Mouse (Mus musculus) G1E (cell line): ENCODE data around the gene Pan3. TPM values are rescaled to one million over a fixed set of nuclear protein-coding genes. Genes with fewer than 3 reads are reported as not detected.
A peak's percentile ranks its signal among the peaks of the same experiment; 100 is the strongest.

Experiments used
- ATAC-seq: 2 replicates; pipeline ENCODE4 v1.8.0; 2016; ENCODE audit warnings: mild to moderate bottlenecking; ENCODE audit not compliant: insufficient number of reproducible peaks, poor library complexity, low FRiP score, severe bottlenecking; ENCODE audit errors: extremely low read depth
- DNase-seq: peaks from one replicate; pipeline ENCODE4 v3.0.0; 2012; ENCODE audit warnings: low spot score
- H3K27me3 ChIP-seq: 2 replicates; pipeline ENCODE4 v1.6.1; 2012; ENCODE audit warnings: mild to moderate bottlenecking, low read length, inconsistent platforms; ENCODE audit not compliant: insufficient read depth
- H3K36me3 ChIP-seq: replicated peaks from 2 replicates; pipeline ENCODE3; 2012; ENCODE audit warnings: mild to moderate bottlenecking, inconsistent platforms
- H3K4me1 ChIP-seq: 2 replicates; pipeline ENCODE4 v1.6.1; 2012; ENCODE audit warnings: low read depth, low read length, inconsistent platforms, mixed read lengths; ENCODE audit not compliant: insufficient read depth
- H3K4me3 ChIP-seq: 2 replicates; pipeline ENCODE4 v1.5.1; 2012; ENCODE audit warnings: low read depth, mild to moderate bottlenecking, inconsistent platforms, low read length, moderate library complexity, mixed read lengths
- H3K9me3 ChIP-seq: replicated peaks from 2 replicates; pipeline ENCODE4 v1.6.1; 2012; ENCODE audit warnings: inconsistent platforms
- CTCF ChIP-seq: IDR thresholded peaks from 2 replicates; pipeline ENCODE4 v1.5.1; 2012; ENCODE audit warnings: low read depth, low read length, inconsistent platforms, mixed read lengths
- GATA1 ChIP-seq: IDR thresholded peaks from 2 replicates; pipeline ENCODE4 v1.6.1; 2012; ENCODE audit warnings: borderline replicate concordance, low read length, inconsistent platforms, mixed read lengths
- GATA2 ChIP-seq: IDR thresholded peaks from 2 replicates; pipeline ENCODE4 v1.6.1; 2012; ENCODE audit warnings: low read depth, low read length, inconsistent platforms, borderline replicate concordance
- POLR2AphosphoS5 ChIP-seq: IDR thresholded peaks from 2 replicates; pipeline ENCODE4 v1.6.1; 2012; ENCODE audit warnings: low read depth, low read length, inconsistent platforms; ENCODE audit not compliant: insufficient replicate concordance
- TAL1 ChIP-seq: conservative IDR thresholded peaks from 2 replicates; pipeline ENCODE4 v1.6.1; 2012; ENCODE audit warnings: low read depth, low read length, inconsistent platforms, mixed read lengths
- polyA plus RNA-seq: library from polyadenylated mRNA; stranded (reverse); fragments of >175 nt; gene quantifications from 2 replicates; pipeline ENCODE4 v1.2.3, GENCODE M21; 2012
- total RNA-seq, 2 experiments: library from RNA; stranded (forward) in 1 of 2; stranded (reverse) in 1 of 2; fragments of 200-1000 nt in 1 of 2; fragments of >200 nt in 1 of 2; fragmentation: Nextera tagmentation in 1 of 2; gene quantifications; 2 replicates each; pipeline ENCODE4 v1.2.3; 2014 to 2017

The Pan3 gene
- total and polyA plus RNA-seq, 3 experiments = 32.3 to 618 (median 200) TPM

DNA sequence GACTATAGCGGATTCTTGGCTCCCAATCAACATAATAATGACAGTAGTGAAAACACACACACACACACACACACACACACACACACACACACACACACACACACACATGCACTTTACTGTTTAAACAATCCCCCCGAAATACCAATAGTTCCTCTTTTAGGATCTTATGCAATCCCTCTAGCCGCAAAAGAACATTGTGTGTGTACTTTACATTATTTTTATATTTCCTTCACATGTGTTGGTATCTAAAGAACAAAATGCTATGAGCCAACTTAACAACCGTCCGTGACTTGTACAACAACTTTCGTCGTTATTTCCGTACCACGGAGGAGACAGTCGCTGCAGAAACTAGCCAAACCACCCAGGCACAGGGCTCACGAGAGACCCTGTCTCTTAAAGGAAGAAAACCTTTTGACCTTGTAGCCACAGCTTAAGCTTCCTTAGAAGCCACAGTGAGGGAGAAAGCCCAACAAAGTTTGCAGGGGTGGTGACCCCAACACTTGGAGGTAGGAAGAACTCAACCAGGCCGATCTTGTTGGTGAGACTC lies 37.2 kb upstream of the Pan3 start:
- Histone ChIP-seq H3K4me1 (peaks cover 17% of the 10 kb centered on the region), H3K9me3 (peaks cover 3% of the 10 kb centered on the region), H3K4me3 (no peak overlapping the region), H3K27me3 (peaks cover 8% of the 10 kb centered on the region; the same call in 1 of the 2 replicates), H3K36me3 (no peaks in the 10 kb centered on the region)
- no peak for DNase-seq
- no peak for TF ChIP-seq GATA1
- TF ChIP-seq CTCF = no peak
- no peak for TF ChIP-seq POLR2AphosphoS5
- TF ChIP-seq TAL1 = no peak
- no peak for TF ChIP-seq GATA2
- no peak for ATAC-seq

DNA sequence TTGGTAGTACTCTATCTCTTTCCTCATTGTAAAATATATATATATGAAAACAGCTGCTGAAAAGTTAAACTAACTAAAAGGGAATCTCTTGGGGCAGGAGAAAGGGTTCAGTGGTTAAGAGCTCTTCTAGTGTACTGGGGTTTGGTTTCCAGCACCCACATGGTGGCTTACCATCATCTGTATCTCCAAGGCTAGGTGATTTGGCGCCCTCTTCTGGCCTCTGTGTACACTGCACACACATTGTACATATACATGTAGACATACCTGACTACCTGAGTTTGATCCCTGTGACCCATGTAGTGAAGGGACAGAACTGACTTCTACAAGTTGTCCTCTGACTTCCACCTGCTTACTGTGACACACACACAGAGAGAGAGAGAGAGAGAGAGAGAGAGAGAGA lies 34.9 kb upstream of the Pan3 start:
- ATAC-seq = no peak
- TF ChIP-seq TAL1 (no peak), CTCF (no peak), GATA2 (no peak), GATA1 (no peak), POLR2AphosphoS5 (no peak)
- peaks cover 20% of the 10 kb centered on the region for H3K27me3 ChIP-seq
- H3K4me1 ChIP-seq = peaks cover 2% of the 10 kb centered on the region; the same call in 1 of the 2 replicates
- no peaks in the 10 kb centered on the region for H3K36me3 ChIP-seq
- no peak overlapping the region for H3K4me3 ChIP-seq
- peaks cover 5% of the 10 kb centered on the region for H3K9me3 ChIP-seq
- DNase-seq = no peak

DNA sequence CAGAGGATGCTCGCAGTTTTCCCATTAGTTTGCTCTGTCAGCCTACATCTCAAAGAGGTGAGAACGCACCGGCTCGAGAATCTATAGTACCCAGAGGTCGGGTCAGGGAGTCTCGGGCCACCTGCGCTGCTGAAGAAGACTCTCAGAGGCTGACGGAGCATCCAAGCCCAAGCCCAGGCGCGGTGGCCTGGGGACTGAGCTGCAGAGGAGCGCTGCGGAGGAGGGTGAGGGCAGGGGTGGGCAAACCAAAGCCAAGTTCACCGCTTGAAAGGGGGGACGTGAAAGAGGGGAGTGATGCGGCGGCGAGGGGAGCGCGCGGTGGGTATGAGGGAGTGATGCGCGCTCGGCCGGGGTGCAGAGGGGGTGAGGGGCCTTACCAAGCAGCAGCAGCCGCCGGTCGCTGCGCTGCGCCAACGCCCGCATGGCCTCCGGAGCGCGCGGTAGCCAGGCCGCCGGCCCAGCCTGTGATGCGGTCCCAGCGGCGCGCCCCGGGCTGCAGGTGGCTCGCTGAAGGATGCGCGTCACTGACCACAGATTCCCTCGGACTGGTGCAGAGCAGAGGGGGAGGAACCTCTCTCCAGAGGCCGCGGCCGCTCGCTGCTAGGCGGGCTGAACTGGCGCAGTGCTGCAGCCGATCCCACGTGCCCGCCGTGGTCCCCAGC lies 30.0 kb upstream of the Pan3 start, which contains the start of gene Flt3:
Gene Flt3, minus strand, starts transcription at position 647 of the 662 bp plus-strand sequence.
- DNase-seq = no peak
- no peaks in the 10 kb centered on the region for H3K36me3 ChIP-seq
- no peak for TF ChIP-seq GATA1
- TF ChIP-seq POLR2AphosphoS5 = no peak
- no peak for TF ChIP-seq GATA2
- peaks cover 8% of the 10 kb centered on the region for H3K9me3 ChIP-seq
- H3K4me3 ChIP-seq = no peak within 1 kb of the TSS
- H3K4me1 ChIP-seq = no peaks in the 10 kb centered on the region; the same call in 1 of the 2 replicates
- H3K27me3 ChIP-seq = peaks cover 24% of the 10 kb centered on the region
- ATAC-seq = no peak

DNA sequence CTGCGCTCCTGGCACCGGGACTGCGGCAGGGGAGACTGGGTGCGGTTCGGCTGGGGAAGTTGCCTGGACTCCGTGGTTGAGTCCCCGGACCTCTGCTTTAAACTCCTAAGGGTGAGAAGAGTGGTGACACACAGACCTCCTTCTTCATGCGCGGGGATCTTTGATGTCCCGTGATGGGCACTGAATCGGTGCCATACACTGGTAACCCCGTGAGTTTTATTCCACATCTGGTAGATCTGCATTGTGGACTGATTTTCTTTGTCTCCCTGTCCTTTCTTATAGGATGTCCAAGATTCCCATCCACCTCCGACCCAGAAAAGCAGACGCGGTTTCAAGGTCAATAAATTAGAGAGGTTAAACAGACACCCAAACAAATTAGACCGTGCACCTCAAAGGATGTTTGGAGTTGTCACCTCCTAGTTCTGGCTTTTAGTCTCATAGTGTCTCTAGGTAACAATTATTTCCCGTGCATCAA lies 29.4 kb upstream of the Pan3 start:
- no peaks in the 10 kb centered on the region; the same call in 1 of the 2 replicates for H3K4me1 ChIP-seq
- peaks cover 24% of the 10 kb centered on the region for H3K27me3 ChIP-seq
- no peaks in the 10 kb centered on the region for H3K36me3 ChIP-seq
- H3K4me3 ChIP-seq = no peak overlapping the region
- ATAC-seq (no peak), DNase-seq (no peak)
- H3K9me3 ChIP-seq = peaks cover 5% of the 10 kb centered on the region; the same call in 1 of the 2 replicates
- TF ChIP-seq GATA2 (no peak), GATA1 (no peak), TAL1 (no peak), POLR2AphosphoS5 (no peak), CTCF (no peak)

DNA sequence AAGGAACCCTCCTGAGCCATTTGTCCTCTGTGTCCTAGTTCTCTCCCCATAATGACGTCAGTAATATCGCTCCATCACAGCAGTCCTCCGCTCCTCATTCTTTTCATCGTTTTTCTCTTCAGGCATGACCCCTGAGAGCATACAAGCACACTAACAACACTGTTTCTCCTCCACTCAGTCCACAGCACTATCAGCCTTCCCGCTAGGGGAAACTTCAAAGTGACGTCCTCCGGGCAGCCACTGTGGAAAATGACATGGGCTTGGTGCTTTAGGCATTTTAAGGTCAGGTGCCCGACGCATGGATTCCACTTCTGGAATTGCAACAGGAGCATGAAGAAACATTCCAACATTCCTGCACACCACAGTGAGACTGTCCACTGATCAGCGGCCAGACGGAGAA lies 28.9 kb upstream of the Pan3 start:
- Histone ChIP-seq H3K9me3 (peaks cover 5% of the 10 kb centered on the region; the same call in 1 of the 2 replicates), H3K36me3 (no peaks in the 10 kb centered on the region), H3K4me3 (no peak overlapping the region), H3K4me1 (no peaks in the 10 kb centered on the region; the same call in 1 of the 2 replicates), H3K27me3 (peaks cover 24% of the 10 kb centered on the region)
- TF ChIP-seq GATA2 (no peak), CTCF (no peak), POLR2AphosphoS5 (no peak), GATA1 (no peak), TAL1 (no peak)
- no peak for ATAC-seq
- DNase-seq = no peak

DNA sequence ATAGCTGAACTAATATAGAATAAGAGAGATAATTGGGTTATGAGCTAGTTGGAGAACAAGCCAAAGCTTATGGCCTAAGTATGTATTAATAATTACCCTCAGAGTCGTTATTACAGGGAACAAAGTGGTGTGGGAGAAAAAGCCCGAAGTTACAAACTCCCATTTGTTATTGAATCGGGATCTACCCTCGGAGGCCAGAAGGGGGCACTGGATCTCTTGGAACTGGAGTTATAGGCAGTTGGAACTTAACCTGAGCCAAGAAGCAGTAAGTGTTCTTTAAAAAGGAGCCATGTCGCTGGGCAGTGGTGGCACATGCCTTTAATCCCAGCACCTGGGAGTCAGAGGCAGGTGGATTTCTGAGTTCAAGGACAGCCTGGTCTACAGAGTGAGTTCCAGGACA lies 27.5 kb upstream of the Pan3 start:
- Histone ChIP-seq H3K4me1 (no peaks in the 10 kb centered on the region; the same call in 1 of the 2 replicates), H3K9me3 (peaks cover 5% of the 10 kb centered on the region; the same call in 1 of the 2 replicates), H3K4me3 (no peak overlapping the region), H3K36me3 (no peaks in the 10 kb centered on the region), H3K27me3 (peaks cover 24% of the 10 kb centered on the region)
- DNase-seq (no peak), ATAC-seq (peak; percentile 34; the same call in 1 of the 2 replicates)
- no peak for TF ChIP-seq GATA1
- peak; percentile 14; the same call in 1 of the 2 replicates for TF ChIP-seq CTCF
